Mouse (Mus musculus) bone marrow, adult 2 months (tissue): ENCODE results near the gene Rpp40. TPM values are rescaled to one million over a fixed set of nuclear protein-coding genes. Genes with fewer than 3 reads are reported as not detected.

ENCODE experiments used
- H3K27ac ChIP-seq: fragments of 200-500 bp; 2 replicates; pipeline ENCODE4 v1.5.1; 2012; ENCODE audit warnings: low read depth, mild to moderate bottlenecking, control low read depth, inconsistent platforms, low read length; ENCODE audit not compliant: control insufficient read depth, poor library complexity, insufficient read depth
- H3K4me1 ChIP-seq: fragments of 200-500 bp; 2 replicates; pipeline ENCODE4 v1.6.1; 2011; ENCODE audit warnings: low read length; ENCODE audit not compliant: control insufficient read depth, insufficient read depth
- H3K4me3 ChIP-seq: fragments of 200-500 bp; replicated peaks from 2 replicates; pipeline ENCODE3; 2011; ENCODE audit warnings: mild to moderate bottlenecking, low read depth, low read length, control low read depth; ENCODE audit not compliant: control insufficient read depth
- CTCF ChIP-seq: fragments of 200-500 bp; IDR thresholded peaks from 2 replicates; pipeline ENCODE4 v1.5.1; 2011; ENCODE audit warnings: low read length, control low read depth; ENCODE audit not compliant: control insufficient read depth, insufficient read depth
- POLR2A ChIP-seq: fragments of 200-500 bp; IDR thresholded peaks from 2 replicates; pipeline ENCODE4 v1.6.1; 2011; ENCODE audit warnings: low read depth, mild to moderate bottlenecking, control low read depth, low read length, borderline replicate concordance; ENCODE audit not compliant: control insufficient read depth
- WGBS: fragments of 180-500 bp; shearing (Covaris S2); methylation state at CpG from one replicate; pipeline ENCODE4 v1.1.7; 2018; 5-methylcytosine and 5-hydroxymethylcytosine counted together
- polyA plus RNA-seq: library from polyadenylated mRNA; stranded (reverse); fragments of >200 nt; gene quantifications from 2 replicates; pipeline ENCODE4 v1.2.4, GENCODE M21; 2011; ENCODE audit warnings: low replicate concordance; ENCODE audit not compliant: missing spikeins, insufficient read depth, insufficient read length

Rpp40 gene
- polyA plus RNA-seq, 1 experiment = 14.3 TPM

GRCm38 (mm10) chr13:35871107-35871506 lies 35.1 kb downstream of the Rpp40 start:
- 2% methylated on average over 3 of the region's 3 CpGs for WGBS
- H3K27ac ChIP-seq = no peak overlapping the region
- TF ChIP-seq POLR2A (no peak), CTCF (no peak)
- peaks cover 3% of the 10 kb centered on the region for H3K4me1 ChIP-seq
- no peak overlapping the region for H3K4me3 ChIP-seq

- WGBS = 64% methylated on average over 8 of the region's 8 CpGs
- H3K4me3 ChIP-seq = no peak overlapping the region
- peaks cover 3% of the 10 kb centered on the region for H3K4me1 ChIP-seq
- no peak for TF ChIP-seq POLR2A
- no peak for TF ChIP-seq CTCF
- H3K27ac ChIP-seq = no peak overlapping the region
Measured at GRCm38 (mm10) chr13:35870659-35871058, 35.5 kb downstream of the Rpp40 start.

GRCm38 (mm10) chr13:35860916-35861315 lies 45.2 kb downstream of the Rpp40 start:
- TF ChIP-seq CTCF (no peak), POLR2A (no peak)
- WGBS = 88% methylated on average over 8 of the region's 8 CpGs
- H3K4me3 ChIP-seq = no peak overlapping the region
- no peak overlapping the region for H3K27ac ChIP-seq
- H3K4me1 ChIP-seq = no peaks in the 10 kb centered on the region

GRCm38 (mm10) chr13:35857486-35857885 lies 48.7 kb downstream of the Rpp40 start:
- 87% methylated on average over 7 of the region's 7 CpGs for WGBS
- Histone ChIP-seq H3K4me1 (no peaks in the 10 kb centered on the region), H3K27ac (no peak overlapping the region), H3K4me3 (no peak overlapping the region)
- TF ChIP-seq POLR2A (no peak), CTCF (no peak)

GRCm38 (mm10) chr13:35852851-35853575 lies 53.1 kb downstream of the Rpp40 start:
- WGBS = 91% methylated on average over 2 of the region's 2 CpGs
- Histone ChIP-seq H3K27ac (no peak overlapping the region), H3K4me3 (no peak overlapping the region), H3K4me1 (no peaks in the 10 kb centered on the region)
- TF ChIP-seq POLR2A (no peak), CTCF (no peak)

GRCm38 (mm10) chr13:35851581-35851980 lies 54.6 kb downstream of the Rpp40 start:
- no peak overlapping the region for H3K27ac ChIP-seq
- no peaks in the 10 kb centered on the region for H3K4me1 ChIP-seq
- no peak for TF ChIP-seq POLR2A
- TF ChIP-seq CTCF = no peak
- WGBS = 94% methylated on average over 6 of the region's 6 CpGs
- H3K4me3 ChIP-seq = no peak overlapping the region

GRCm38 (mm10) chr13:35848694-35849093 lies 57.5 kb downstream of the Rpp40 start:
- TF ChIP-seq CTCF (no peak), POLR2A (no peak)
- H3K4me1 ChIP-seq = no peaks in the 10 kb centered on the region
- H3K4me3 ChIP-seq = no peak overlapping the region
- H3K27ac ChIP-seq = no peak overlapping the region
- WGBS = 84% methylated on average over 3 of the region's 3 CpGs

GRCm38 (mm10) chr13:35845306-35845705 lies 60.9 kb downstream of the Rpp40 start:
- Histone ChIP-seq H3K27ac (no peak overlapping the region), H3K4me3 (no peak overlapping the region), H3K4me1 (no peaks in the 10 kb centered on the region)
- 89% methylated on average over 3 of the region's 3 CpGs for WGBS
- no peak for TF ChIP-seq POLR2A

Other genes with a start within 250 kb of the Rpp40 start
- gene Cdyl, start 246.5 kb downstream of the Rpp40 start, polyA plus RNA-seq = 11.4 and 20.5 TPM in 2 replicates
- gene Ppp1r3g, start 52.5 kb upstream of the Rpp40 start, polyA plus RNA-seq = not detected in 2 replicates
- 13.1 and 29.7 TPM in 2 replicates for gene Fars2, start 211.1 kb upstream of the Rpp40 start, polyA plus RNA-seq
- 8.9 and 10.9 TPM in 2 replicates for gene Lyrm4, start 211.2 kb upstream of the Rpp40 start, polyA plus RNA-seq